Mouse (Mus musculus) embryo, embryonic 10.5 days (tissue): Measurements from ENCODE around the gene Pdcd1.
"Not testable (repeated sequence)": the region's sequence is repeated elsewhere in the genome, so short reads cannot be mapped to it uniquely, and the experiment has no call there.

ENCODE experiments used
- DNase-seq: peaks from one replicate; pipeline ENCODE4 v3.0.0-alpha.2; 2015; ENCODE audit warnings: low spot score

The Pdcd1 gene

GRCm38 (mm10) chr1:94028741-94029140 is 23.6 kb downstream of the Pdcd1 start:
- DNase-seq: no peak

GRCm38 (mm10) chr1:94027506-94028108 is 24.7 kb downstream of the Pdcd1 start:
- DNase-seq: no peak

- no peak for DNase-seq
Measured at GRCm38 (mm10) chr1:94020151-94020550, 32.2 kb downstream of the Pdcd1 start, which contains the start of gene Neu4. TSS of gene Neu4 (plus strand) at chr1:94020451.

GRCm38 (mm10) chr1:94011643-94012042 is 40.7 kb downstream of the Pdcd1 start:
- no peak for DNase-seq

- DNase-seq: not testable (repeated sequence)
Measured at GRCm38 (mm10) chr1:94008826-94009225, 43.5 kb downstream of the Pdcd1 start.

- not testable (repeated sequence) for DNase-seq
Measured at GRCm38 (mm10) chr1:94005954-94006506, 46.3 kb downstream of the Pdcd1 start.

- DNase-seq: no peak
Measured at GRCm38 (mm10) chr1:94001023-94001422, 51.3 kb downstream of the Pdcd1 start.

- not testable (repeated sequence) for DNase-seq
Measured at GRCm38 (mm10) chr1:93991491-93991890, 60.9 kb downstream of the Pdcd1 start.

- not testable (repeated sequence) for DNase-seq
Measured at GRCm38 (mm10) chr1:93991068-93991467, 61.3 kb downstream of the Pdcd1 start.

GRCm38 (mm10) chr1:93990209-93990608 is 62.1 kb downstream of the Pdcd1 start, which contains the start of gene Gal3st2c:
TSS of gene Gal3st2c (plus strand) at chr1:93990509.
- DNase-seq: not testable (repeated sequence)

- no peak for DNase-seq
Measured at GRCm38 (mm10) chr1:93988786-93989185, 63.6 kb downstream of the Pdcd1 start.
